Mouse (Mus musculus): ENCODE measurements around the gene Dpm2.

The Dpm2 gene

GRCm38 (mm10) chr2:32534733-32535471 lies 35.8 kb upstream of the Dpm2 start, which contains the start of gene Fam102a:
Fam102a (plus strand) TSS chr2:32535332.
- H3K27me3 ChIP-seq (ENCODE audit: insufficient read depth, low read length) = peaks cover 4% of the 10 kb centered on the region; the same call in 1 of the 2 replicates
- H3K36me3 ChIP-seq (ENCODE audit: insufficient read depth, low read length) = no peaks in the 10 kb centered on the region
- no peaks in the 10 kb centered on the region for H3K9me3 ChIP-seq (ENCODE audit: low read length)
- peaks cover 59% of the 10 kb centered on the region for H3K4me1 ChIP-seq (replicated peaks; ENCODE audit: low read depth, low read length)
- TF ChIP-seq POU5F1 (IDR thresholded peaks at IDR 0.05; ENCODE audit: borderline replicate concordance, low read length) = no peak
- no peak for TF ChIP-seq NANOG (IDR thresholded peaks at IDR 0.05; ENCODE audit: borderline replicate concordance, low read length)
- TF ChIP-seq CTCF (conservative IDR thresholded peaks at IDR 0.05; ENCODE audit: low read length) = no peak
- peak within 1 kb of the TSS; percentile 92 for H3K4me3 ChIP-seq (replicated peaks; ENCODE audit: low read length)

DNA sequence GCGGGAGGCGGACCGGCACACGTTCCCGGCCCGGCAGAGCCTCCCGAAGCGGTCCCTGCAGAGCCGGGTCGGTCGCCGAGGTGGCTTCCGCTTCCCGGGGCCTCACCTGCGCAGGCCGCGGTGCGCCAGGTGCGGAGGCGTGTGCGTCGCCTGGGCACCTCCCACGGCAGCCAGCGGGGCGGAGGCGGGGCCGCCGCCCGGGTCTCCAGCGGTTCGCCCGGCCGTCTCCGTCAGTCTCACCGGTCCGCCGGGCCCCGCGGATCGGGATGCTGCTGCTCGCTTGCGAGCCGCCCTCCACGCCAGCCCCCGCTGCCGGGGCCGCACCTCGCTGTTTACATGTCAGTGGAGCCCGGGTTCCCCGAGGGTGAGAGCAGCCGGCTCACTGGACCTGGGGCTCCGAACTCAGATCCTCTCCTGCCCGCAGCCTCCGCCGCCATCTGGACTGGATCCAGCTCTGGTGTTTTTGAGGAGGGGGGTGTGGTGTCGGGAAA lies 35.1 kb upstream of the Dpm2 start:
- Histone ChIP-seq H3K4me1 (replicated peaks; ENCODE audit: low read depth, low read length) (peaks cover 65% of the 10 kb centered on the region), H3K27me3 (ENCODE audit: insufficient read depth, low read length) (peaks cover 4% of the 10 kb centered on the region; the same call in 1 of the 2 replicates), H3K36me3 (ENCODE audit: insufficient read depth, low read length) (no peaks in the 10 kb centered on the region), H3K4me3 (replicated peaks; ENCODE audit: low read length) (peak overlapping the region; percentile 92), H3K9me3 (ENCODE audit: low read length) (no peaks in the 10 kb centered on the region)
- TF ChIP-seq NANOG (IDR thresholded peaks at IDR 0.05; ENCODE audit: borderline replicate concordance, low read length) = no peak
- no peak for TF ChIP-seq CTCF (conservative IDR thresholded peaks at IDR 0.05; ENCODE audit: low read length)
- TF ChIP-seq POU5F1 (IDR thresholded peaks at IDR 0.05; ENCODE audit: borderline replicate concordance, low read length) = no peak

DNA sequence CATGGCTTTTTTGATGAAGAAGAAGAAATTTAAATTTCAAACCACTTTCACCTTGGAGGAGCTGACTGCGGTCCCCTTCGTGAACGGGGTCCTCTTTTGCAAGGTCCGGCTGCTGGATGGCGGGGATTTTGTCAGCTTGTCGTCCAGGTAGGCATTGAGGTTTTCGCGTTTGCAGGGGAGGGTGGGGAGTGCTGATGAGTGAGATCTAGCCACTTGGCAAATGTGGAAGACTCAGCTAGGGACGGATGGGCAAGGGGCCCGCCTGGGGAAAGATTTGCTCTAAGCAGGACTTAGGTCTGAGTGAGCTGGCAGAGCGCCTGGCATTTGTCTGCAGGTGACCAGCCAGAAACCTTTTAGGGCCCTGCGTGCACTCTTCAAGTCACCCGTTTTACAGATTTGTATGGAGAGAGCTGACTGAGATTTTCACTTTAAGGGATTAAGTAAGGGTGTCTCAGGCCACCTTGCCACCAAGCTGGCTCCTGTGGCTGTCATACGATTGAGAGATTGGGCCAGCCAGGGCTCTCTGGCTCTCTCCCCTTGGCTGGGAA lies 34.5 kb upstream of the Dpm2 start:
- Histone ChIP-seq H3K36me3 (ENCODE audit: insufficient read depth, low read length) (peaks cover 3% of the 10 kb centered on the region; the same call in 1 of the 2 replicates), H3K27me3 (ENCODE audit: insufficient read depth, low read length) (peaks cover 4% of the 10 kb centered on the region; the same call in 1 of the 2 replicates), H3K9me3 (ENCODE audit: low read length) (no peaks in the 10 kb centered on the region), H3K4me3 (replicated peaks; ENCODE audit: low read length) (peak overlapping the region; percentile 92), H3K4me1 (replicated peaks; ENCODE audit: low read depth, low read length) (peaks cover 66% of the 10 kb centered on the region)
- TF ChIP-seq POU5F1 (IDR thresholded peaks at IDR 0.05; ENCODE audit: borderline replicate concordance, low read length) = no peak

DNA sequence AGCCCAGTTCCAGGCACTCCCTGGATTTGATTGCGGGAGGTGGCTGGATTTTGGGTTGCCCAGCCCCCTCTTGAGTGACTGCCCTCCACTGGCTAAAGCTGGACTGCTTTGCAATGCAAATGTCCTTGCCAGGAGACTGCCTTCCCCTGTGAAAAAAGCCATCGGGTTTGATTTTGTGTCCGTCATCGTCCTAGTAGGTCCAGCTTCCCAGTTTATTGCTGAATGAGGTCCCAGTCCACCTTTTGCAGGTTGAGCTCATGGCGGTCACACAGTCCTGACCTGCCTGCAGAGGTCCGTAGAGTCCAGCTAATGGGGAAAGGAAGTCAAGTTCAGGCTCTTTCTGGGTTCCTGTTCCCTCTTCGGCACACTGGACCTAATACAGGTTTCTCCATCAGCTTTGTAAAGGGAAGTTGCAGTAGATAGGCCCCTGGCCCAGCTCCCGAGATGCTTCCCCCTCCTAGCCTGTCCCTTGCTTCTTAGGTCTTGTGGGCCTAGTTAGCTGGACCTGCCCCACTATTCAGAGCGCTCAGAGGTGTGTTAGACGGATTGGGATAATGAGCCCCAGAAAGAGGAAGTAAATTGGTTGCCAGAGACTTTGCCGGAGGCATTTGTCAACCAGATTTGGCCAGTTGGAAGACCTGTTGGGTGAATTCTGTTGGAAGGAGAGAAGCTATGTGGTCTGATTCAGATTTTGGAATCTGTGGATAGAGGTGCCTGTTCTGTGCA lies 33.9 kb upstream of the Dpm2 start:
- no peaks in the 10 kb centered on the region for H3K9me3 ChIP-seq (ENCODE audit: low read length)
- peak overlapping the region; percentile 92 for H3K4me3 ChIP-seq (replicated peaks; ENCODE audit: low read length)
- peaks cover 4% of the 10 kb centered on the region; the same call in 1 of the 2 replicates for H3K27me3 ChIP-seq (ENCODE audit: insufficient read depth, low read length)
- peaks cover 3% of the 10 kb centered on the region; the same call in 1 of the 2 replicates for H3K36me3 ChIP-seq (ENCODE audit: insufficient read depth, low read length)
- TF ChIP-seq POU5F1 (IDR thresholded peaks at IDR 0.05; ENCODE audit: borderline replicate concordance, low read length) (no peak), NANOG (IDR thresholded peaks at IDR 0.05; ENCODE audit: borderline replicate concordance, low read length) (no peak), CTCF (conservative IDR thresholded peaks at IDR 0.05; ENCODE audit: low read length) (no peak)
- peaks cover 72% of the 10 kb centered on the region for H3K4me1 ChIP-seq (replicated peaks; ENCODE audit: low read depth, low read length)

DNA sequence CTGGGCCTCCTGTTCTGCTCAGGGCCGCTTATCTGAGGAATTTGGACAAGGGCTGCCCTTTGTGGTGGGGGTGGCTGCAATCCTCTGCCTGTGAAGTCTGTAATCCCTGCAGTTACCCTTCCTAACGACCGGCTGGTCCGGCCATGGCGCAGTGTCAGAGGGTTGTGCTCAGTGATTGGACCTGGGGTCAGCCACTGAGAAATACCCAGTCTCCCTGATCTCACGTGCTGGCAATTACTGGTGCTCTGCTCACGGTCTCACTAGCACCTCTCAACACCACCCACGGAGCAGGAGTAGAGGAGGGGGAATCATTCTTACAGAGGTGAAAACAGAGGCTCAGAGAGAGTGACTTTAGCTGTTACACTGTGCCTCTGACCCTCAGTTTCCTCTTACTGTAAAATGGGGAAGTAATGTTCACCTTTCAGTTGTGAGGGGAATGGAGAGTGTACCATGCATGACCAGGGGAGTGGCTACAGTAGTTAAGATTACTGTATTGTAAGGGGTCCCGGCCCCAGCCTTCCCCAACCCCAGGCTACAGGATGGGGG lies 33.2 kb upstream of the Dpm2 start:
- H3K36me3 ChIP-seq (ENCODE audit: insufficient read depth, low read length) = peaks cover 8% of the 10 kb centered on the region; the same call in 1 of the 2 replicates

GRCm38 (mm10) chr2:32537941-32538340 lies 32.7 kb upstream of the Dpm2 start:
- Histone ChIP-seq H3K4me1 (replicated peaks; ENCODE audit: low read depth, low read length) (peaks cover 83% of the 10 kb centered on the region), H3K36me3 (ENCODE audit: insufficient read depth, low read length) (peaks cover 8% of the 10 kb centered on the region; the same call in 1 of the 2 replicates), H3K27me3 (ENCODE audit: insufficient read depth, low read length) (peaks cover 4% of the 10 kb centered on the region; the same call in 1 of the 2 replicates), H3K4me3 (replicated peaks; ENCODE audit: low read length) (peak overlapping the region; percentile 92), H3K9me3 (ENCODE audit: low read length) (no peaks in the 10 kb centered on the region)
- no peak for TF ChIP-seq CTCF (conservative IDR thresholded peaks at IDR 0.05; ENCODE audit: low read length)
- TF ChIP-seq POU5F1 (IDR thresholded peaks at IDR 0.05; ENCODE audit: borderline replicate concordance, low read length) = no peak
- no peak for TF ChIP-seq NANOG (IDR thresholded peaks at IDR 0.05; ENCODE audit: borderline replicate concordance, low read length)

More for the DNA sequence above, 33.2 kb upstream of the Dpm2 start:
- Histone ChIP-seq H3K4me1 (replicated peaks; ENCODE audit: low read depth, low read length) (peaks cover 79% of the 10 kb centered on the region), H3K4me3 (replicated peaks; ENCODE audit: low read length) (peak overlapping the region; percentile 92), H3K27me3 (ENCODE audit: insufficient read depth, low read length) (peaks cover 4% of the 10 kb centered on the region; the same call in 1 of the 2 replicates), H3K9me3 (ENCODE audit: low read length) (no peaks in the 10 kb centered on the region)
- TF ChIP-seq POU5F1 (IDR thresholded peaks at IDR 0.05; ENCODE audit: borderline replicate concordance, low read length) (no peak), CTCF (conservative IDR thresholded peaks at IDR 0.05; ENCODE audit: low read length) (no peak)

GRCm38 (mm10) chr2:32538461-32538860 lies 32.2 kb upstream of the Dpm2 start:
- peak; percentile 1; the same call in 1 of the 2 replicates for TF ChIP-seq NANOG (IDR thresholded peaks at IDR 0.05; ENCODE audit: borderline replicate concordance, low read length)
- no peak for TF ChIP-seq POU5F1 (IDR thresholded peaks at IDR 0.05; ENCODE audit: borderline replicate concordance, low read length)
- no peak for TF ChIP-seq CTCF (conservative IDR thresholded peaks at IDR 0.05; ENCODE audit: low read length)
- H3K27me3 ChIP-seq (ENCODE audit: insufficient read depth, low read length) = peaks cover 4% of the 10 kb centered on the region; the same call in 1 of the 2 replicates
- H3K9me3 ChIP-seq (ENCODE audit: low read length) = no peaks in the 10 kb centered on the region
- peak overlapping the region; percentile 92; the same call in 1 of the 2 replicates for H3K4me3 ChIP-seq (replicated peaks; ENCODE audit: low read length)
- peaks cover 83% of the 10 kb centered on the region for H3K4me1 ChIP-seq (replicated peaks; ENCODE audit: low read depth, low read length)
- H3K36me3 ChIP-seq (ENCODE audit: insufficient read depth, low read length) = peaks cover 8% of the 10 kb centered on the region; the same call in 1 of the 2 replicates

All from E14TG2a.4 (cell line).